Mouse (Mus musculus): ENCODE measurements around the gene Plekhm2.

DNA sequence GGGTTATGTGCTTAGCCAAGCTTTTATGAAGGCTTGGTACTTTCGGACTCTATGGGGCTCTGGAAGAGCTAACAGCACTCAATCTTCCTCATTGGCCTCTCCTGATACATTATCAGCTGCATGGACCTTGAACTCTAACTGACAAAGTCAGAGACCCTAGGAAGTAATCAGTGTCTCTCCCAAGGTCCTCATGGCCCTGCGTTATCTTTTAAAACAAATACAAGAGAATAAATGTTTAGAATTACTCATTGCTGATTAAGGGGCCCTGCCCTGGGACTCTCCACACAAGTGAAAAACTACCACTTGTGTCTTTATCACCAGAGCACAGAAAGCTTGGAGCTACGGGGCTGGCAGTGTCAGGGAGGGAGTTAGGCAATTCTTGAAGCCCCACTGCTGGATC, 85.9 kb downstream of the Plekhm2 start:
- TF ChIP-seq CTCF (IDR thresholded peaks at IDR 0.05; ENCODE audit: borderline replicate concordance, extremely low read depth, insufficient read depth, insufficient read length) = no peak
- no peak for TF ChIP-seq POLR2A (IDR thresholded peaks at IDR 0.05; ENCODE audit: borderline replicate concordance, extremely low read depth, insufficient read depth, insufficient read length, poor library complexity, severe bottlenecking)
